Mouse (Mus musculus) cerebellum, adult 18-20 months (tissue): ENCODE data around the gene Apoe.

ENCODE experiments used
- DNase-seq, 2 experiments: peaks; one replicate each; pipeline ENCODE4 v3.0.0; 2021

Gene Apoe

GRCm38 (mm10) chr7:19715239-19716054 is 16.5 kb upstream of the Apoe start, which contains the start of gene Tomm40:
TSS of gene Tomm40 (minus strand) at chr7:19715438.
- peak; percentile 97 to 100 for DNase-seq

GRCm38 (mm10) chr7:19714836-19715235 is 15.8 kb upstream of the Apoe start:
- DNase-seq = peak in 1 of 2 experiments; percentile 51

- no peak for DNase-seq
Observed at GRCm38 (mm10) chr7:19713598-19713997, 14.6 kb upstream of the Apoe start.

- peak; percentile 41 to 46 for DNase-seq
Observed at GRCm38 (mm10) chr7:19713196-19713595, 14.2 kb upstream of the Apoe start.

GRCm38 (mm10) chr7:19712414-19712813 is 13.4 kb upstream of the Apoe start:
- DNase-seq = no peak

GRCm38 (mm10) chr7:19710650-19711049 is 11.7 kb upstream of the Apoe start:
- DNase-seq = no peak

- no peak for DNase-seq
Observed at GRCm38 (mm10) chr7:19705271-19705670, 6.3 kb upstream of the Apoe start.

- no peak for DNase-seq
Observed at GRCm38 (mm10) chr7:19704475-19704874, 5.5 kb upstream of the Apoe start.

- DNase-seq = no peak
Observed at GRCm38 (mm10) chr7:19702859-19703555, 4.0 kb upstream of the Apoe start.

GRCm38 (mm10) chr7:19701069-19701761 is 2.2 kb upstream of the Apoe start:
- peak; percentile 34 to 54 for DNase-seq

- DNase-seq = no peak
Observed at GRCm38 (mm10) chr7:19700299-19701068, 1.5 kb upstream of the Apoe start.

GRCm38 (mm10) chr7:19699827-19700148 is 800 bp upstream of the Apoe start:
- no peak for DNase-seq

GRCm38 (mm10) chr7:19697949-19698906 is 760 bp downstream of the Apoe start:
- no peak for DNase-seq

- no peak for DNase-seq
Observed at GRCm38 (mm10) chr7:19696336-19696873, 2.6 kb downstream of the Apoe start.

- DNase-seq = no peak
Observed at GRCm38 (mm10) chr7:19695881-19696280, 3.1 kb downstream of the Apoe start.

- no peak for DNase-seq
Observed at GRCm38 (mm10) chr7:19695213-19695594, 3.8 kb downstream of the Apoe start.

GRCm38 (mm10) chr7:19694336-19695212 is 4.4 kb downstream of the Apoe start:
- no peak for DNase-seq

GRCm38 (mm10) chr7:19693421-19693820 is 5.6 kb downstream of the Apoe start:
- DNase-seq = peak in 1 of 2 experiments; percentile 28

GRCm38 (mm10) chr7:19691873-19692865 is 6.8 kb downstream of the Apoe start, which contains the start of gene Apoc1:
TSS of gene Apoc1 (minus strand) at chr7:19692660.
- no peak for DNase-seq
